Mouse (Mus musculus) kidney, embryonic 15.5 days (tissue): ENCODE data around the gene Eef1akmt2. TPM values are rescaled to one million over a fixed set of nuclear protein-coding genes. Genes with fewer than 3 reads are reported as not detected.

Experiments
- ATAC-seq: fragments of 200-750 bp; cut with Nextera tagmentation; replicated peaks from 2 replicates; pipeline ENCODE4 v1.8.0; 2017; ENCODE audit warnings: moderate TSS enrichment; ENCODE audit not compliant: low FRiP score
- H3K27ac ChIP-seq: fragments of 300-500 bp; sonication (generic); 2 replicates; pipeline ENCODE4 v1.5.1; 2015; ENCODE audit warnings: mild to moderate bottlenecking, inconsistent platforms
- H3K27me3 ChIP-seq: fragments of 300-500 bp; sonication (generic); 2 replicates; pipeline ENCODE4 v1.6.1; 2015; ENCODE audit warnings: inconsistent platforms
- H3K36me3 ChIP-seq: fragments of 300-500 bp; sonication (generic); 2 replicates; pipeline ENCODE4 v1.6.1; 2015; ENCODE audit warnings: inconsistent platforms
- H3K4me1 ChIP-seq: fragments of 300-500 bp; sonication (generic); 2 replicates; pipeline ENCODE4 v1.6.1; 2015; ENCODE audit warnings: inconsistent platforms
- H3K4me2 ChIP-seq: fragments of 300-500 bp; sonication (generic); 2 replicates; pipeline ENCODE4 v1.6.1; 2015; ENCODE audit warnings: moderate library complexity, mild to moderate bottlenecking, inconsistent platforms
- H3K4me3 ChIP-seq: fragments of 300-500 bp; sonication (generic); replicated peaks from 2 replicates; pipeline ENCODE4 v1.5.1; 2015; ENCODE audit warnings: mild to moderate bottlenecking, inconsistent platforms
- H3K9ac ChIP-seq: fragments of 300-500 bp; sonication (generic); 2 replicates; pipeline ENCODE4 v1.6.1; 2015; ENCODE audit warnings: mild to moderate bottlenecking, inconsistent platforms
- H3K9me3 ChIP-seq: fragments of 300-500 bp; sonication (generic); replicated peaks from 2 replicates; pipeline ENCODE4 v1.6.1; 2016; ENCODE audit warnings: inconsistent platforms
- WGBS: fragments of 180-500 bp; shearing (Covaris S2); methylation state at CpG from one replicate; pipeline ENCODE4 v1.1.7; 2015; ENCODE audit warnings: mixed read lengths; 5-methylcytosine and 5-hydroxymethylcytosine counted together
- polyA plus RNA-seq: library from polyadenylated mRNA; unstranded; fragments of >200 nt; fragmentation: Nextera tagmentation; extraction: Ambion mirVana; gene quantifications from 2 replicates; pipeline ENCODE4 v1.2.1, GENCODE M21; 2015

Gene Eef1akmt2
- polyA plus RNA-seq, 1 experiment from 2014 or later = 67.9 TPM

DNA sequence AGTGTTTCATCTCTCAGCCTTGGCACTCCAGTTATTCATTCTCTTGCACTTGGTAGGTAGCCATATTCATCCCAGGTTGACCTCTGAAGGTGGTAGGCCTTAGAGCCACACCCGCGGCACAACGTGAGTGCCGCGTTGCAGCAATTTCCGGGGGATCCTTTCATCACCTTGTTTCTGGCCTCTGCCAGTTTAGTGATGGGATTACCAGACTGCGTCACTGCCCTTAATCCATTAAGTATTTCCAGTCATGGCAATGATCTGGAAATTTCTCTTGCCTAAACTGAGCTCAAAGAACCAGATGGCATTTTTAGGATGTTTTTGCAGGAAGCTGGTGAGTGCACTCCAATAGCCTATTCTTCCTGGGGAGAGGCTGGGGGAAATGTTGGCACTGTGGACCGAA is 37.2 kb upstream of the Eef1akmt2 start:
- Histone ChIP-seq H3K4me3 (no peak overlapping the region), H3K27ac (no peak overlapping the region), H3K36me3 (peaks cover 6% of the 10 kb centered on the region), H3K4me1 (peaks cover 6% of the 10 kb centered on the region; the same call in 1 of the 2 replicates), H3K9ac (no peak overlapping the region), H3K27me3 (no peaks in the 10 kb centered on the region), H3K9me3 (no peaks in the 10 kb centered on the region), H3K4me2 (no peak overlapping the region)
- WGBS = 91% methylated on average over 8 of the region's 8 CpGs
- no peak for ATAC-seq

DNA sequence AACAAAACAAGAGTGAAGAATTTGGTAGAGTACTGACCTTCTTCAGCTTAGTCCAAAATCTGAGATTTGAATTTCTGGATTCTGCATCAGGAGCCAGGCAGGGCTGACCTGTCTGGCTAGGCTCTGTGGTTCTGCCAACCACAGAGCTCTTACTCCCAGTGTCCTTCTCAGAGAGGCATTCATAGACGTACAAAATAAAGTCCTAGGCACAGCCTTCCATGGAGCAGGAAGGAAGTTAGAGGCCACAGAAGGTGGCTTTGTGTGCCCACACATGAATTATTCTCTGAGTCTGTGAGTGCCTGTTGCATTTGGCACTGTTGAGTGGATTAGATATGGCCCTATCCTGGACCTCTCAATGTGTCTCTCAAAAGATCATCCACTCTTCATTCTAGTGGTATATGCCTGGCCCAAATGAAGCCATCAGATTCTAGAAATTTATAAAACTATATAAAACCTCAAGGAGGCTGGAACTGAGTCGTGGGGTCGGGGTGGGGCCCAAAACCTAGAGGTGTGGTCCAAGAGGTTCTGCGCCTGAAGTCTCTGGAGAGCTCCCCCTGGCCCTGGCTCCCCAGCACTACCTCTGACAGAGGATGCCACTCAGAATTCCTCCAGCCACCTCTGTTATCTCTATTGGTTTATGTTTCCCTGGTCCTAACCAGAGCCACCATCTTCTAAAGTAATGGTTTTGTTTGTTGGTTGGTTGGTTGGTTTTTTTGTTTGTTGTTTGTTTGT is 36.2 kb upstream of the Eef1akmt2 start:
- H3K36me3 ChIP-seq = peaks cover 16% of the 10 kb centered on the region
- ATAC-seq = no peak
- WGBS = 66% methylated on average over 4 of the region's 4 CpGs
- H3K9me3 ChIP-seq = no peaks in the 10 kb centered on the region
- no peak overlapping the region for H3K4me2 ChIP-seq
- H3K9ac ChIP-seq = no peak overlapping the region
- H3K4me1 ChIP-seq = peaks cover 6% of the 10 kb centered on the region; the same call in 1 of the 2 replicates
- H3K27me3 ChIP-seq = no peaks in the 10 kb centered on the region
- no peak overlapping the region for H3K4me3 ChIP-seq
- H3K27ac ChIP-seq = no peak overlapping the region

DNA sequence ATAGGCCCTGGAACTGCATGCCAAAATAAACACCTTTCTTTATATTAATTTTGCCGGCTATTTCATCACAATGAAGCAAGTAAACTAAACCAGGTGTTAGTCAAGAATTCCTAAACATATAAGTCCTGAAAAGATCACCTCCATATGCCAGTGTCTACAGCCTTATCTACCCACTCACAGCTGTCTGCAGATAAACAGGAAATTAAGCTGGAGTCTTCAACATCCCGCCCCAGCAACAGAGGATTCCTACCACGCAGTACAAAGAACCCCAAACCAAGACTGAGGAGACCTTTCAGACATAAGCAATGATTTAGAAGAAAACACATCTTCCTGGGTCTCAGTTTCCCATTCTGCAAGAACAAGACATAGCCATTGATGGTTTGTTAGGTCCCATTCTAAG is 35.6 kb upstream of the Eef1akmt2 start:
- Histone ChIP-seq H3K9ac (no peak overlapping the region), H3K4me2 (no peak overlapping the region), H3K4me1 (peaks cover 6% of the 10 kb centered on the region; the same call in 1 of the 2 replicates), H3K4me3 (no peak overlapping the region), H3K36me3 (peaks cover 22% of the 10 kb centered on the region), H3K27ac (no peak overlapping the region), H3K27me3 (no peaks in the 10 kb centered on the region), H3K9me3 (no peaks in the 10 kb centered on the region)
- 74% methylated on average over 3 of the region's 3 CpGs for WGBS
- ATAC-seq = no peak

- Histone ChIP-seq H3K4me3 (no peak overlapping the region), H3K27me3 (no peaks in the 10 kb centered on the region), H3K36me3 (peaks cover 31% of the 10 kb centered on the region), H3K4me2 (no peak overlapping the region), H3K9me3 (no peaks in the 10 kb centered on the region), H3K9ac (no peak overlapping the region), H3K4me1 (peaks cover 6% of the 10 kb centered on the region; the same call in 1 of the 2 replicates), H3K27ac (peak overlapping the region; percentile 13; the same call in 1 of the 2 replicates)
- 37% methylated on average over 7 of the region's 7 CpGs for WGBS
- ATAC-seq = peak; percentile 49; the same call in 1 of the 2 replicates
These were observed 34.7 kb upstream of the Eef1akmt2 start for GRCm38 (mm10) chr7:132887019-132887804.

GRCm38 (mm10) chr7:132884031-132884430 is 31.6 kb upstream of the Eef1akmt2 start:
- WGBS = 94% methylated on average over 7 of the region's 7 CpGs

GRCm38 (mm10) chr7:132882343-132882742 is 29.9 kb upstream of the Eef1akmt2 start:
- WGBS = 86% methylated on average over 2 of the region's 2 CpGs

More at GRCm38 (mm10) chr7:132884031-132884430, 31.6 kb upstream of the Eef1akmt2 start:
- Histone ChIP-seq H3K27me3 (no peaks in the 10 kb centered on the region), H3K4me3 (no peak overlapping the region), H3K27ac (no peak overlapping the region), H3K4me1 (peaks cover 6% of the 10 kb centered on the region; the same call in 1 of the 2 replicates), H3K36me3 (peaks cover 61% of the 10 kb centered on the region), H3K9me3 (no peaks in the 10 kb centered on the region), H3K9ac (no peak overlapping the region), H3K4me2 (no peak overlapping the region)
- no peak for ATAC-seq

GRCm38 (mm10) chr7:132880276-132880675 is 27.8 kb upstream of the Eef1akmt2 start:
- Histone ChIP-seq H3K9ac (no peak overlapping the region), H3K36me3 (peaks cover 93% of the 10 kb centered on the region), H3K9me3 (no peaks in the 10 kb centered on the region), H3K4me3 (no peak overlapping the region), H3K4me1 (0 out of 2 replicates have a peak, but pooled peaks cover 4% of the 10 kb centered on the region), H3K4me2 (no peak overlapping the region), H3K27ac (no peak overlapping the region), H3K27me3 (no peaks in the 10 kb centered on the region)
- WGBS = 90% methylated on average over 1 of the region's 1 CpGs
- ATAC-seq = no peak

More at GRCm38 (mm10) chr7:132882343-132882742, 29.9 kb upstream of the Eef1akmt2 start:
- no peaks in the 10 kb centered on the region for H3K27me3 ChIP-seq
- H3K4me1 ChIP-seq = peaks cover 5% of the 10 kb centered on the region; the same call in 1 of the 2 replicates
- no peaks in the 10 kb centered on the region for H3K9me3 ChIP-seq
- no peak overlapping the region for H3K4me2 ChIP-seq
- H3K9ac ChIP-seq = no peak overlapping the region
- ATAC-seq = no peak
- H3K4me3 ChIP-seq = no peak overlapping the region
- H3K27ac ChIP-seq = no peak overlapping the region
- peaks cover 77% of the 10 kb centered on the region for H3K36me3 ChIP-seq

DNA sequence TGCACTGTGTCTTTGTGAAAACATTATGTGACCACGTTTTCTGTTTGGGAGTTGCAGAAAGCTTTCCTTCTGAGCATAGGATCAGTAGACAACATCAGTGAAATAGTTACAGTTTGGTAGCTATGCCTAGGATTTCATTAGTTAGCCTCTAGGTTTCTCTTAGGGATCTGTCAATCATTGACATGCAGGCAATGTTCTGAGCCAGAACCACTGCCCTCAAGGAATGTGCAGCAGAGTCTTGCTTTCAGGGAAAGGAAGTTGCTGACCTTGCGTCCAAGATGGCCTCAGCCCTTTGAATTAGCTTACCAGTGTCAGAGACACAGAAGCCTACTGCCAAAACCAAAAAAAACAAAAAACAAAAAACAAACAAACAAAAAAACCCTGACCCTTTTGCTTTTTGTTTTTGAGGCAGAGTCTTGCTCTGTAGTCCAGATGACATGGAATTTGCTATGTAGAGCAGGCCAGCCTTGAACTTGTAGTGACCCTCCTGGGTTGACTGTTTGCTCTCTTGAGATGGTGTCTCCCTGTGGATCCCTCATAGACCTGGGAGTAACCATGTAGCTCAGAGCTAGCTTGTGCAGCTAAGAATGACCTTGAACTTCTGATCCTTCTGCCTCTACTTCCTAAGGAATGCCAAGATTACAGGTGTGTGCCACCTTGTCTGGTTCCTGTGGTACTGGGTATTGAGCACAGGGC is 23.1 kb upstream of the Eef1akmt2 start:
- peak; percentile 73 for ATAC-seq
- H3K27ac ChIP-seq = peak overlapping the region; percentile 71
- no peaks in the 10 kb centered on the region for H3K27me3 ChIP-seq
- no peak overlapping the region for H3K4me3 ChIP-seq
- H3K36me3 ChIP-seq = peaks cover 95% of the 10 kb centered on the region
- no peak overlapping the region for H3K9ac ChIP-seq
- no peaks in the 10 kb centered on the region for H3K9me3 ChIP-seq
- H3K4me2 ChIP-seq = no peak overlapping the region
- 61% methylated on average over 2 of the region's 2 CpGs for WGBS
- H3K4me1 ChIP-seq = peaks cover 9% of the 10 kb centered on the region; the same call in 1 of the 2 replicates

DNA sequence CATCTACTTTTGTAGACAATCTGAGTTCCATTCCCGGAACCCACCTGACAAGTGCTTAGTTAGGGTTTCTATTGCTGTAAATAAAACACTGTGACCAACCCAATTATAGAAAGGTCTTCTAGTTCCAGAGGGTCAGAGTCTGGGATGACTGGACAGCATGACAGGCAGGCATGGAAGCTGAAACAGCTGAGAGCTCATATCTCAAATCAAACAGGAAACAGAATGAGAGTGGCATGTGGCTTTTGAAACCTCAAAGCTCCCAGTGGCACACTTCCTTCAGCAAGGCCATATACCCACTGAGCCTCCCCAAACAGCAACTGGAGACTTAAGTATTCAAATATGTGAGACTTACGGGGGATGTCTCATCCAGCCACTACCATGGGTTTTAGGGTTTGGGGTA is 20.6 kb upstream of the Eef1akmt2 start:
- H3K27ac ChIP-seq = no peak overlapping the region

GRCm38 (mm10) chr7:132866316-132866715 is 13.8 kb upstream of the Eef1akmt2 start:
- Histone ChIP-seq H3K9me3 (no peaks in the 10 kb centered on the region), H3K4me3 (no peak overlapping the region), H3K36me3 (peaks cover 65% of the 10 kb centered on the region), H3K9ac (no peak overlapping the region), H3K4me1 (no peaks in the 10 kb centered on the region), H3K27me3 (no peaks in the 10 kb centered on the region), H3K4me2 (no peak overlapping the region), H3K27ac (no peak overlapping the region)
- 92% methylated on average over 9 of the region's 9 CpGs for WGBS
- no peak for ATAC-seq

More for the DNA sequence above, 20.6 kb upstream of the Eef1akmt2 start:
- no peaks in the 10 kb centered on the region for H3K9me3 ChIP-seq
- peaks cover 95% of the 10 kb centered on the region for H3K36me3 ChIP-seq
- no peak overlapping the region for H3K9ac ChIP-seq
- WGBS = 93% methylated on average over 2 of the region's 2 CpGs
- no peaks in the 10 kb centered on the region for H3K27me3 ChIP-seq
- H3K4me1 ChIP-seq = peaks cover 9% of the 10 kb centered on the region; the same call in 1 of the 2 replicates
- ATAC-seq = no peak
- no peak overlapping the region for H3K4me3 ChIP-seq
- H3K4me2 ChIP-seq = no peak overlapping the region

- no peaks in the 10 kb centered on the region for H3K27me3 ChIP-seq
- no peaks in the 10 kb centered on the region for H3K9me3 ChIP-seq
- peak; percentile 96 for ATAC-seq
- under 1% methylated on average over 53 of the region's 53 CpGs for WGBS
- peaks cover 15% of the 10 kb centered on the region for H3K4me1 ChIP-seq
- peak within 1 kb of the TSS; percentile 64 for H3K4me2 ChIP-seq
- H3K9ac ChIP-seq = peak within 1 kb of the TSS; percentile 94
- H3K4me3 ChIP-seq = peak within 1 kb of the TSS; percentile 81
- H3K27ac ChIP-seq = peak within 1 kb of the TSS; percentile 86
- H3K36me3 ChIP-seq = no peaks in the 10 kb centered on the region
These were observed 6.8 kb upstream of the Eef1akmt2 start, which contains the start of gene Abraxas2 for GRCm38 (mm10) chr7:132859042-132859958. Gene Abraxas2 (plus strand): TSS chr7:132859225.
